Mouse (Mus musculus) cortical plate, adult 2 months (tissue): Measurements from ENCODE around the gene Prss36.

ENCODE experiments used
- CTCF ChIP-seq: fragments of 200-500 bp; IDR thresholded peaks from 2 replicates; pipeline ENCODE4 v1.5.1; 2011; ENCODE audit warnings: mild to moderate bottlenecking, control low read depth, low read length; ENCODE audit not compliant: insufficient read depth; ENCODE audit errors: extremely low read depth
- POLR2A ChIP-seq: fragments of 200-500 bp; IDR thresholded peaks from 2 replicates; pipeline ENCODE4 v1.6.1; 2011; ENCODE audit warnings: mild to moderate bottlenecking, low read length, control low read depth; ENCODE audit not compliant: insufficient read depth; ENCODE audit errors: extremely low read depth

DNA sequence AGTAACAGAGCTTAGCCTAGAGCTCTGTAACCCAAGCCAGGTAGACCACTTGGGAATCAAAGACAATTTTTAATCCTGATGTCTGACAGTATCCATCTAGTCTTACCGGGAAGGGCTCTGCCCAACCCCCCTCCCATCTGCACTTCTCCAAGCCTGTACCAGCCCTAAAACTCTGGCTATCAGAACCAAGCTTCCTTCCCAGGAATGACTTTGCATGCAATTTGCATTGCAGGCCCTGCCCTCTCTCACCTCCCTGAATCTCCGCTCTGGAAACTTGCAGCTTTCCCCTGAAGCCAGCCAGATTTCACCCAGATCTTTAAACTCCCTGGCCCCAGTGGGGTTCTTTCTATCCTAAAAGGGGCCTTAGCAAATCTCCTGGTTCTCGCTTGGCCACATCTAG is 58.7 kb downstream of the Prss36 start:
- no peak for TF ChIP-seq POLR2A
- no peak for TF ChIP-seq CTCF
